ENCODE assay signal across 8 mouse cellular contexts in genomic region chr12:81860308-81861181, GRCm38 (mm10). TPM values are rescaled to one million over a fixed set of nuclear protein-coding genes. Genes with fewer than 3 reads are reported as not detected.
A peak's percentile ranks its signal among the peaks of the same experiment; 100 is the strongest.
DNase-seq lines count a peak whose midpoint lies in the region; ATAC-seq and TF ChIP-seq lines count a peak whose summit lies in the region.

No protein-coding gene starts in this region.

- ATAC-seq in erythroid progenitor cell, adult 5-6 weeks (replicated peaks; ENCODE audit: low FRiP score, poor library complexity, severe bottlenecking): 0 out of 2 replicates have a peak, but pooled peaks have one; percentile 14
- ATAC-seq in heart, embryonic 15.5 days (replicated peaks; ENCODE audit: insufficient number of reproducible peaks, insufficient read depth, low FRiP score, low read depth): peak; percentile 45
- ATAC-seq in neural tube, embryonic 14.5 days (ENCODE audit: low read depth): peak; percentile 89

- H3K4me3 ChIP-seq in bone marrow, adult 2 months (replicated peaks; ENCODE audit: control insufficient read depth, low read depth, low read length): peak overlapping the region; percentile 96
- H3K4me3 ChIP-seq in heart, embryonic 15.5 days: peak overlapping the region; percentile 99
- H3K4me3 ChIP-seq in lung, adult 2 months (replicated peaks; ENCODE audit: extremely low read depth, low read depth, low read length): peak overlapping the region; percentile 72
- peak overlapping the region; percentile 99 for H3K4me3 ChIP-seq in neural tube, embryonic 14.5 days (ENCODE audit: low read depth, low read length)

- peak overlapping the region; percentile 93 for H3K27ac ChIP-seq in bone marrow, adult 2 months (ENCODE audit: control insufficient read depth, insufficient read depth, low read depth, low read length, poor library complexity)
- H3K27ac ChIP-seq in heart, embryonic 15.5 days: peak overlapping the region; percentile 96
- peak overlapping the region; percentile 93 for H3K27ac ChIP-seq in neural tube, embryonic 14.5 days (ENCODE audit: low read depth, low read length)

- no peaks in the 10 kb centered on the region for H3K36me3 ChIP-seq in heart, embryonic 15.5 days
- H3K36me3 ChIP-seq in neural tube, embryonic 14.5 days (ENCODE audit: control insufficient read depth, insufficient read depth, low read length): no peaks in the 10 kb centered on the region

- peak; percentile 27; the same call in 1 of the 2 replicates for TF ChIP-seq POLR2A in bone marrow, adult 2 months (IDR thresholded peaks at IDR 0.05; ENCODE audit: borderline replicate concordance, control insufficient read depth, low read depth, low read length)
- TF ChIP-seq POLR2A in lung, adult 2 months (IDR thresholded peaks at IDR 0.05; ENCODE audit: borderline replicate concordance, extremely low read depth, low read depth, low read length): peak; percentile 36; the same call in 1 of the 2 replicates

- H3K27me3 ChIP-seq in heart, embryonic 15.5 days: no peaks in the 10 kb centered on the region
- no peaks in the 10 kb centered on the region; the same call in 1 of the 2 replicates for H3K27me3 ChIP-seq in neural tube, embryonic 14.5 days (ENCODE audit: control insufficient read depth, insufficient read depth, low read length)

- TF ChIP-seq CTCF in bone marrow, adult 2 months (IDR thresholded peaks at IDR 0.05; ENCODE audit: control insufficient read depth, insufficient read depth, low read length): no peak
- TF ChIP-seq CTCF in lung, adult 2 months (IDR thresholded peaks at IDR 0.05; ENCODE audit: insufficient read depth, low read length): no peak

- WGBS in bone marrow, adult 2 months: under 1% methylated on average over 106 of the region's 107 CpGs
- under 1% methylated on average over 98 of the region's 107 CpGs for WGBS in heart, embryonic 15.5 days
- WGBS in lung, adult 2 months: 1% methylated on average over 107 of the region's 107 CpGs
- WGBS in neural tube, embryonic 14.5 days: under 1% methylated on average over 94 of the region's 107 CpGs

- H3K9ac ChIP-seq in heart, embryonic 15.5 days: peak overlapping the region; percentile 97
- peak overlapping the region; percentile 97 for H3K9ac ChIP-seq in neural tube, embryonic 14.5 days (replicated peaks; ENCODE audit: low read depth, low read length)

- H3K4me1 ChIP-seq in bone marrow, adult 2 months (ENCODE audit: control insufficient read depth, insufficient read depth, low read length): no peaks in the 10 kb centered on the region; the same call in 1 of the 2 replicates
- H3K4me1 ChIP-seq in heart, embryonic 15.5 days (replicated peaks): peaks cover 68% of the 10 kb centered on the region
- peaks cover 28% of the 10 kb centered on the region for H3K4me1 ChIP-seq in lung, adult 2 months (ENCODE audit: control insufficient read depth, insufficient read depth, low read length)
- peaks cover 16% of the 10 kb centered on the region for H3K4me1 ChIP-seq in neural tube, embryonic 14.5 days (ENCODE audit: control insufficient read depth, insufficient read depth, low read length)

- H3K4me2 ChIP-seq in heart, embryonic 15.5 days: peak overlapping the region; percentile 64
- H3K4me2 ChIP-seq in neural tube, embryonic 14.5 days (ENCODE audit: low read depth, low read length): peak overlapping the region; percentile 57

- peak; percentile 80 for DNase-seq in CD4-positive, CD25-positive, alpha-beta regulatory T cell, adult 2 months (ENCODE audit: low read depth, low spot score)
- DNase-seq in kidney, postnatal 14 days: peak; percentile 71
- DNase-seq in lung, adult 2 months: peak; percentile 80
- DNase-seq in testis, postnatal 10 days (ENCODE audit: low spot score): peak; percentile 79

- no peaks in the 10 kb centered on the region for H3K9me3 ChIP-seq in heart, embryonic 15.5 days (replicated peaks)
- H3K9me3 ChIP-seq in neural tube, embryonic 14.5 days (ENCODE audit: control insufficient read depth, low read length): no peaks in the 10 kb centered on the region

RNA-seq across cellular contexts. Expression of gene Pcnx, which starts 0.7 kb away (rescaled TPM):
- 10.3 and 38.8 TPM in 2 replicates for polyA plus RNA-seq in bone marrow, adult 2 months (2011; ENCODE audit: insufficient read depth, insufficient read length, low replicate concordance, missing spikeins)
- total RNA-seq in erythroid progenitor cell, adult 5-6 weeks (2015; ENCODE audit: low replicate concordance): 1.4 and 15.5 TPM in 2 replicates
- 2.4 and 6.6 TPM in 2 replicates for total RNA-seq in erythroid progenitor cell, adult 5-6 weeks (2017; ENCODE audit: low replicate concordance)
- 8.6 and 9.8 TPM in 2 replicates for polyA plus RNA-seq in heart, embryonic 15.5 days (2015; fragmentation: Nextera tagmentation; extraction: Ambion mirVana)
- polyA plus RNA-seq in lung, adult 2 months (2012; rRNA removed): 39.7 and 66.8 TPM in 2 replicates
- 15.4 and 23.5 TPM in 2 replicates for polyA plus RNA-seq in neural tube, embryonic 14.5 days (2014; fragmentation: Nextera tagmentation; extraction: Ambion mirVana)

Comparison
In these comparisons a context has a peak if more than half of its experiments do, and no peak if none do; other contexts are left out.
1. Peak in every context shown above with its lines: DNase-seq, ATAC-seq, H3K4me3 ChIP-seq and H3K27ac ChIP-seq.
2. ATAC-seq: peak in every context shown above with its lines; median percentile 89 in neural tube, embryonic 14.5 days; 45 in heart, embryonic 15.5 days; 14 in erythroid progenitor cell, adult 5-6 weeks.